Mouse (Mus musculus): Measurements from ENCODE around the gene Ksr1. TPM values are rescaled to one million over a fixed set of nuclear protein-coding genes. Genes with fewer than 3 reads are reported as not detected.

Gene Ksr1
- 100 to 1,000 TPM; 189 to 205 TPM for total RNA-seq (2021)

DNA sequence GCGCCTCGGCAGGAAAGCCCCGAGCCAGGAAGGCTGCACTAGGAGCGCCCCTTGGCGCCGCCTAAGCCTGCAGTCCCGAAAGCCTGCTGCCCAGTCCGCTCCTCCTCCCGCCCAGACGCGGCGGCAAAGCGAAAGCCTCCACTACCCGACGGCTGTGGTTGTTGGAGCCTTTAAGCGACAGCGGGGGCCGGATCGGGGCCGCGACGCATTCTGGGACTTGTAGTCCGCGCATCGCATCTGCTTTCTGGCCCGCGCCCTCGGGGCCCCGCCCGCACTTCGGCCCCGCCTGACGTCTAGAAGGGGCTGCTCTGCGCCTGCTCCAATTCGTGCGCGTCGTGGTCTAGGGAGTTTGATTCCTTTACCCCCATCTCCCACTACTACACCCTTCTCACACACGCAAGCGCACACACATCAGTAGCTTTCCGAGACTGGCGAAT lies at the start of gene Ksr1:
Gene Ksr1 (minus strand): TSS at position 77 of the 437 bp plus-strand sequence.
- peak; percentile 92 to 95 for DNase-seq (ENCODE audit: extremely low spot score in 1 of 2, low spot score in 1 of 2)

DNA sequence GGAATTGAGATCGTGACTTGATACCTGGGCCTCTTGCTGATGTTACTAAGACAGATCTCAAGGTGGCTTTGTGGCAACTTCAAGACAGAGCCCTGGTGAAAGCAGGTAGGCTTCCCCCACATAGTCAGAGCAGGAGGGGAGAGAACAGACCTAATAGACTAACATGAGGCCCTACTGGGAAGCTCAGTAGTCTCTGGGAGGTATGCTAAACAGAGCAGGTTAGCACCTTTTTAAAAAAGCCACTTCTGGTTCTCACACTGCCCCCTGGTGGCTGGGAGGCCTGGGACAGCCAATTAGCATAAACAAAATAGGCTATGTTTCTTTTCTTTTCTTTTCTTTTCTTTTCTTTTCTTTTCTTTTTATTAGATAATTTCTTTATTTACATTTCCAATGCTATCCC lies 46.0 kb upstream of the Ksr1 start:
- DNase-seq (ENCODE audit: extremely low spot score in 1 of 2, low spot score in 1 of 2): peak in 1 of 2 experiments; percentile 35

GRCm38 (mm10) chr11:79191214-79191613 lies 45.0 kb upstream of the Ksr1 start:
- DNase-seq (ENCODE audit: extremely low spot score in 1 of 2, low spot score in 1 of 2): no peak

DNA sequence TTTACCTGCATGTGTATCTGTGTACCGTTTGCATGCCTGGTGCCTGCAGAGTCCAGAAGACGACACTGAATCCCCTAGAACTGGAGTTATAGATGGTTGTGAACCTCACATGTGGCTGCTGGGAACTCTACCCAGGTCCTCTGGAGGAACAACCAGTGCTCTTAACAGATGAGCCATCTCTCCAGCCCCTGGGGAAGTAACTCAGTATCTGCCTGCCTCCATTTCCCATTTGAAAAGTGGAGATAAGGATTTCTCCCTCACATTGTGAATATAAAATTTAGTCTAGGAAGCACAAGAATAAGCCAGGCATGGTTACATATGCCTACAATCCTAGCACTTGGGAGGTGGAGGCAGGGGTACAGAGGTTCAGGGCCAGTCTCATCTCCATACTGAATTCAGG lies 44.0 kb upstream of the Ksr1 start:
- no peak for DNase-seq (ENCODE audit: extremely low spot score in 1 of 2, low spot score in 1 of 2)

DNA sequence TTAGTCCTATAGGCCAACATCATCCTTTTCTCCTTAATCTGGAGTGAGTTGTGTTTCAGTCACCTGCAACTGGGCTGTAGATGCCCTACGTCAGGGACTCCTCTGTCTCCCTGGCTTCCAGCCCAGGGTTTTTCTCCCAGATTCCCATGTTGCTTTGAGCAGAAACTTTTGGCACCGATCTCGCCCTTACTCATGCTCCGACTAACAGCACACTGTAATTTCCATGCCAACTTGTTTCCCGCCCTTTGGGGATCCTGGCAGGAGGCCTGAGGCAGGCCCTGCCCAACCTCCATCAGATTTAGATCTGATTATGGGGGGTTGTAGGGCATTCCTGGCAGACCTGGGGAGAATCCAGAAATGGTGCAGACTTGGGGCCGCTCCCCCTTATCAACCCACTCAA lies 42.0 kb upstream of the Ksr1 start:
- no peak for DNase-seq (ENCODE audit: extremely low spot score in 1 of 2, low spot score in 1 of 2)

- DNase-seq (ENCODE audit: extremely low spot score in 1 of 2, low spot score in 1 of 2): no peak
These were observed 41.1 kb upstream of the Ksr1 start for GRCm38 (mm10) chr11:79187291-79187690.

- no peak for DNase-seq (ENCODE audit: extremely low spot score in 1 of 2, low spot score in 1 of 2)
These were observed 39.5 kb upstream of the Ksr1 start for GRCm38 (mm10) chr11:79185683-79186082.

GRCm38 (mm10) chr11:79184126-79184888 lies 38.1 kb upstream of the Ksr1 start:
- DNase-seq (ENCODE audit: extremely low spot score in 1 of 2, low spot score in 1 of 2): no peak

- no peak for DNase-seq (ENCODE audit: extremely low spot score in 1 of 2, low spot score in 1 of 2)
These were observed 37.2 kb upstream of the Ksr1 start for GRCm38 (mm10) chr11:79183400-79183799.

GRCm38 (mm10) chr11:79182881-79183280 lies 36.7 kb upstream of the Ksr1 start:
- DNase-seq (ENCODE audit: extremely low spot score in 1 of 2, low spot score in 1 of 2): peak; percentile 26 to 49

DNA sequence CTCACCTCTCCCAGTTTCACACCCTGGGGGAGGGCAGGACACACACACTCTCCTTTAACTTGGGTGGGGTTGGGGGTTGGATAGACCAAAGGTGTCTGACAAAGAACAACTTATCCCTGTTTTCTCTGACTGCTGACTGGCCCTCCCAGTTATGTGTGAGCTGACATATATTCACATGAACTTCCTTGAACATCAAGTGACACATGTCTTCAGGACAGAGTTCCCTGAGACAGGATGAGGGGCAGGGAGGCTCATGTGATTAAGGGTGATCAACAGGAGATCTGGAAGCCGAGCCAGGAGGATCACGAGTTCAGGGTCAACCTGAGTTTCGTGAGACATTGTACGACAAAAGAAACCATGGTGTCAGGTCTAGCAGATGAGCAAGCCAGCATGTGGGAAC lies 35.7 kb upstream of the Ksr1 start:
- DNase-seq (ENCODE audit: extremely low spot score in 1 of 2, low spot score in 1 of 2): no peak

- no peak for DNase-seq (ENCODE audit: extremely low spot score in 1 of 2, low spot score in 1 of 2)
These were observed 30.5 kb upstream of the Ksr1 start for GRCm38 (mm10) chr11:79176687-79177086.

DNA sequence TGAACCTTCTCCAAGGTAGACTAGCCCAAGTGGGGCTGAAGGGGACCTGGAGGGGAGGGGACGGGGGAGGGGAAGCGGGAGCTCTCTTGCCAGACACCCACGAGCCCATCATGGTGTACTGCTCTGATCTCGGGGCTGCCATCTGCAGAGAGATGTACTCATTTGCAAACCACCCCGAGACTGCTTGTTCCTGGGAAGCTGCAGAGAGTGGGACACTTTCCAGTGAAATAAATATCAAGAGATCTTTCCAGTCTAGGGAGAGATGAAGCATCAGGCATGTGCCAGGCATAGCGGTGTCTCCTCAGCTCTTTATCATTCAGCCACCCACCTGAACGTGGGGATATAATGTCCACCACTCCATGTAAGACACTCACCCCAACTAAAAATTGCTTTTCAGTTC lies 25.8 kb upstream of the Ksr1 start:
- DNase-seq (ENCODE audit: extremely low spot score in 1 of 2, low spot score in 1 of 2): no peak

GRCm38 (mm10) chr11:79166582-79167300 lies 20.5 kb upstream of the Ksr1 start:
- no peak for DNase-seq (ENCODE audit: extremely low spot score in 1 of 2, low spot score in 1 of 2)

DNA sequence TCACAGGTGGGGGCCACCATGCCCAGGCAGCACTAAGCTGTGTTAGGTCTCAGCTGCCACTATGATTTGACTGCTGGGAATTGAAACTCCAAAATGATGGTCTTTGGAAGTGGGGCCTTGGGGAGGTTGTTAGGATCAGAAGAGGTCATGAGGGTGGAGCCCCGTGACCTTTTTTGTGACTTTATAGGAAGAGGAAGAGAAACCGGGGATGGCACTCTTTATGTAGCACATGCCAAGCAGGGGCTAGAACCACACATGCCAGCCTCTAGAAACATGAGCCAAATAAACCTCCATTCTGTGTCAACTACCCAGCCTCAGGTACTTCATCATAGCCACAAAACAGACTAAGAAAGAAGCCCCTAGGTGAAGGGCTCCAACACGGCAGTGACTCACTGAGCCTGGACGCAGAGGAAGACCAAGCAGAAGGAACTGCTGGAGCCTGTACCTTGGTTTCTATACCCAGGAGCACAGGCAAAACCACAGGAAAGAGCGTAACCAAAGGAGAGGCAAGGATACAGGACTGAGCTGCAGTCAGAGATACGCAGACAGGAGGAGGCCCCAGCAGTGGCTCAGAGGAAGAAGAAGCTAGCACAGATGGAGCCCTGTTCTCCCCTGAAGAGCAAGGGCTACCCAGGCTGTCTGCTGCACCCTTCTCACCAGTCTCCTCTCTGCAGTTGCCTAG lies 15.0 kb upstream of the Ksr1 start:
- DNase-seq (ENCODE audit: extremely low spot score in 1 of 2, low spot score in 1 of 2): no peak

GRCm38 (mm10) chr11:79160127-79160526 lies 13.9 kb upstream of the Ksr1 start:
- DNase-seq (ENCODE audit: extremely low spot score in 1 of 2, low spot score in 1 of 2): no peak

- no peak for DNase-seq (ENCODE audit: extremely low spot score in 1 of 2, low spot score in 1 of 2)
These were observed 11.5 kb upstream of the Ksr1 start for GRCm38 (mm10) chr11:79157729-79158128.

GRCm38 (mm10) chr11:79155348-79155747 lies 9.1 kb upstream of the Ksr1 start:
- no peak for DNase-seq (ENCODE audit: extremely low spot score in 1 of 2, low spot score in 1 of 2)

DNA sequence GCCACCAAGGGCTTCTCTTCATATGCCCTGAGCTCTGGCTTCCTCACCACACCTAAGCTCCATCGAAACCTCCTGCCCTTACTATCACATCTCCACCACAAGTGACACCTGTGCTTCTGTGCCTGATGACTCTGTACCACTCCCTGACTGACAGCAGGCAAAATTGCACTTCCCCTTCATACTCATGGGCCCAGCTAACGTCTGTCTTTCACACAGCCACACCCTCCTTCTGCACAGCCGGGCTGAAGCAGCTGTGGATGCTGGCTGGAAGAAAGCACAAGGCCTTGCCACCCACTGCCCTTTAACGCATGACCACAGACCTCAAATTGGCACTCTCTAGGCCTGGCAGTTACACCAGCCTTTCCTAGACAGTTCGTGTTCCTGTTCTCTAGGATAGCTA lies 6.5 kb upstream of the Ksr1 start:
- no peak for DNase-seq (ENCODE audit: extremely low spot score in 1 of 2, low spot score in 1 of 2)

DNA sequence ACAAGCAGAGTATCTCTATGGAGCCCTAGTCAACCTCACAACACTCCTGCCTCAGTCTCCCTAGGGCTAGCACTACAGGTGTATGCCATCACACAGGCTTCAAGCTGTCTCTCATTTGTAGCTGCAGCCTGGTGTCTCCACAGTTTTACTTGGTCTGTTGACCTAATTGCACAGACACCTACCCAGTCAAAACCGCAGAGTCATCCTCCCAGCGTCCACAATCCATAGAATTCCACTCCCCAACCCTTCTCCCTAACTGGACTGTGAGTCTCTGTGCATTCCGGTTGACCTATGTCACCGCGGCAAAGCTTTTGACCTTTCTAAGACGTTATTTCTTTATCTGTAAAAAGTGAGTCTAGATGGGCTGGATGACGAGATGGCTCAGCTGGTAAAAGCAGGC lies 5.7 kb upstream of the Ksr1 start:
- no peak for DNase-seq (ENCODE audit: extremely low spot score in 1 of 2, low spot score in 1 of 2)

DNA sequence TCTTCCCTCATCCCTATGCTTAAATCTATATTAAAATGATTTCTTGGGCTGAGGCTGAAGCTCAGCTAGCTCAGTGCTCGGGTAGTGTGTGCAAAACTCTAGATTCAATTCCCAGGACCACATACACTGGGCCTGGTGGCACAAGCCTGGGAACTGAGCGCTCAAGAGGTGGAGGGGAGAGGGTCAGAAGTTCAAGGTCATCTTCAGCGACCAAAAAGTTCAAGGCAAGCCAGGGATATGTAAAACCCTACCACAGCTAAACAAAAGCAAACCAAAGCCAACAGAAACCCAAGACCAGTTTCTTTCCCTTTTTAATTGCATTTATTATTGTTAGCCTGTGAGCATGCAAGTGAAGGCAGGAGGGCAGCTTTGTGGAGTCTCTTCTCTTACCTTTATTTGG lies 4.1 kb upstream of the Ksr1 start:
- DNase-seq (ENCODE audit: extremely low spot score in 1 of 2, low spot score in 1 of 2): no peak

All from layer of hippocampus, postnatal 25 days (tissue).